Mouse (Mus musculus) ES-E14 (cell line): ENCODE results near the gene Gm8159.
"Not testable (repeated sequence)": the region's sequence is repeated elsewhere in the genome, so short reads cannot be mapped to it uniquely, and the experiment has no call there.

Experiments used
- CHD2 ChIP-seq: IDR thresholded peaks from 2 replicates; pipeline ENCODE4 v1.6.1; 2014; ENCODE audit warnings: mild to moderate bottlenecking, low read depth, low read length, inconsistent platforms
- HCFC1 ChIP-seq: IDR thresholded peaks from 2 replicates; pipeline ENCODE4 v1.6.1; 2012; ENCODE audit warnings: low read length, inconsistent platforms, borderline replicate concordance; ENCODE audit not compliant: insufficient read depth
- MAFK ChIP-seq: IDR thresholded peaks from 2 replicates; pipeline ENCODE4 v1.6.1; 2014; ENCODE audit warnings: mild to moderate bottlenecking, low read depth, low read length, inconsistent platforms; ENCODE audit not compliant: insufficient read depth
- ZC3H11A ChIP-seq: IDR thresholded peaks from 2 replicates; pipeline ENCODE4 v1.6.1; 2012; ENCODE audit warnings: low read depth, mild to moderate bottlenecking, inconsistent platforms, low read length, borderline replicate concordance
- ZNF384 ChIP-seq: IDR thresholded peaks from 2 replicates; pipeline ENCODE4 v1.6.1; 2012; ENCODE audit warnings: low read depth, low read length, inconsistent platforms

DNA sequence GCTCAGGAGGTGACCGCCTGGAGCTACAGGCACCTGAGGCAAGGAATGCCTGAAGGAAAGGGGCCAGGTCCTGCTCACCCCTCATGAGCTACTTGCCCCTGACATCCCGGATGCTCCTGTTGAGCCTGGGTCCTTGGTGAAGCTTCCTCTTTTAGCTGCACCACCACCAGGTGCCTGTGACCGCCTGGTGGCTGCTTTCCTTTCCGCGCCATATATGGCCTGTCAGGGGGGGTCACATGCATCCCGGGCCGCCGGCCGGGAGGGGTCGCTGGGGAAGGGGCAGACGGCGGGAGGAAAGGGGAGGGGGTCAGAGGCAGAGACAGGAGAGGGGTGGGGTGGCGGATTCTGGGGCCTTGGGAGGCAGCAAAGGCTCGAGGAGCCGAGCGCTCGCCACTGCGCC is 17.2 kb downstream of the Gm8159 start:
- TF ChIP-seq MAFK, HCFC1, ZC3H11A, CHD2, ZNF384: not testable (repeated sequence)
